Mouse (Mus musculus) large intestine, adult 2 months (tissue): ENCODE data around the gene Socs4. TPM values are rescaled to one million over a fixed set of nuclear protein-coding genes. Genes with fewer than 3 reads are reported as not detected.
"Not testable (repeated sequence)": the region's sequence is repeated elsewhere in the genome, so short reads cannot be mapped to it uniquely, and the experiment has no call there.

ENCODE experiments used
- DNase-seq: peaks from one replicate; pipeline ENCODE4 v3.0.0-alpha.2; 2012; ENCODE audit warnings: low read depth, low spot score
- WGBS: fragments of 180-500 bp; shearing (Covaris S2); methylation state at CpG from one replicate; pipeline ENCODE4 v1.1.7; 2018; 5-methylcytosine and 5-hydroxymethylcytosine counted together
- polyA plus RNA-seq: library from polyadenylated mRNA; depleted of rRNA; stranded (reverse); fragments of >200 nt; gene quantifications from 2 replicates; pipeline ENCODE4 v1.2.3, GENCODE M21; 2012

The Socs4 gene
- polyA plus RNA-seq, 1 experiment = 3.2 TPM

GRCm38 (mm10) chr14:47285271-47285670, 8.5 kb downstream of the Socs4 start:
- WGBS = 76% methylated on average over 2 of the region's 2 CpGs

DNA sequence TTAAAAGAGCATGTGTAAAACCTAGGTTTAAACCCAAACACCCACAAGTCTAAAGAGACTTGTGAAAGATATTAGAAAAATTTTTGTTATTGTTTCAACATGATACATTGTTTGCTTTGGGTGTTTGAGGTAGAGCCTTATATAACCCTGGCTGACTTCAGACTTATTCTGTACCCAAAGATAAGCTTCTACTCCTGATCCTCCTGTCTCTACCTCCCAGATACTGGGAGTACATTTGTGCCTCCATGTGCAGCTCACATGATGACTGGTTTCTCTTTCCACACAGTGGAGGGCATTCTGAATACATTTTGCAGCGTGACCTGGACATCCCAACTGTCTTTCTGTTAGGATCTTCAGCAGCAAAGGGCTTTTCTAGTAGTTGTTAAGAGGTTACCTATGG, 9.5 kb downstream of the Socs4 start:
- DNase-seq = no peak
- WGBS = 75% methylated on average over 1 of the region's 1 CpGs

More at GRCm38 (mm10) chr14:47285271-47285670, 8.5 kb downstream of the Socs4 start:
- no peak for DNase-seq

GRCm38 (mm10) chr14:47287021-47287420, 10.3 kb downstream of the Socs4 start:
- WGBS = 92% methylated on average over 5 of the region's 5 CpGs
- no peak for DNase-seq

- WGBS = 74% methylated on average over 1 of the region's 1 CpGs
- DNase-seq = no peak
Measured at GRCm38 (mm10) chr14:47291772-47292171, 15.0 kb downstream of the Socs4 start.

GRCm38 (mm10) chr14:47294136-47294535, 17.4 kb downstream of the Socs4 start:
- no peak for DNase-seq
- 37% methylated on average over 4 of the region's 4 CpGs for WGBS

- DNase-seq = no peak
- WGBS = 41% methylated on average over 2 of the region's 2 CpGs
Measured at GRCm38 (mm10) chr14:47296232-47296631, 19.5 kb downstream of the Socs4 start.

DNA sequence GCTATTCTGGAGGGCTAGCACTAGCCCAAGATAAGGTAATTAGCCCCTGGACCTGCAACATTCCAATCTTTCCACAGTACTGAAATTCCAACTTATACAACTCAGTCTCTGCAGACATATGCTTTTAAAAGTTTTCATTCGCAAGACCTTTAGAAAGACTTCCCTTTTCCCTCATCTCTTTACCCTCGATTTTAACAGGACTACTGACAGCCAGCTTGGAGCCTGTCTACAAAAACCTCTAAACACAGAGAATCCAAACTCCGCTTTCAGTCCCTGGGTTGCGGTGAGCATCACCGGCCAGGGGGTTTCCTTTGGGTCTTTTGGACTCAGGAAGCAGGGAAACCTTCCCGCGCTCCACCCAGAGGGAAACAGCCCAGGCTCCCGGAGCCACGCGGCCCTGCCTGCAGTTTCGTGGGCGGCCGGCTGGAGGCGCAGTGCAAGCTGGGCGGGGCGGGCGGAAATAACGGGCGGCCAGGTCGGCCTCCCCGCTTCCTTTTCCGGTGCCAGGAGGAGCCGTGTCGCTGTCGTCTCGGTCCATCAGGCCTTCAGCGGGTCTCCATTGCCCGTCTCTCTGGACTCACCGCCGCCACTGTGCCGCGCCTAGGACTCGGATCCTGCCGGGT, 21.2 kb downstream of the Socs4 start, which contains the start of gene Mapk1ip1l:
Gene Mapk1ip1l (plus strand): TSS at position 482 of the 623 bp plus-strand sequence.
- under 1% methylated on average over 34 of the region's 34 CpGs for WGBS
- DNase-seq = no peak

GRCm38 (mm10) chr14:47298408-47298792, 21.7 kb downstream of the Socs4 start:
- WGBS = 1% methylated on average over 37 of the region's 38 CpGs
- DNase-seq = no peak

DNA sequence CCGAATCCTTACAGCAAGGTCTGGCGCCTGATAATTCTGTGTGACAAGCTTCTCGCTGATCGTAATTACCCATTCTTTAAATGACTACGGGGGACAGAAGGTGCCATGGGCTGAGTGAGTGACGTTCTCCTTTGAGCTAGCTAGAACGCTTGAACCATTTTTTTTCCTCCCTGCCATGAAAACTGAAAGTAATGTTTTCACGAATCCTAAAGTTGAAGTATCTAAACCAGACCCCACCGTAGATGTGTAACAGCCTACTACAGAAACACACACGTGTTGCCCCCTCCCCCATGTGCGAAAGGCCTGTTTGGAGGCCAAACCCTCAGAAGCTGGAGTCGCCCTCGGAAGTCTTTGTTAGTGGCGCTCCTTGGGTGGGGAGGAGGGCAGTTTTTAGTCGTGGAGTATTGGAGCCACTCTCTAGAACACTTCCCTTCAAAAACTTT, 22.1 kb downstream of the Socs4 start:
- 0% methylated on average over 15 of the region's 15 CpGs for WGBS
- DNase-seq = no peak

- no peak for DNase-seq
- WGBS = 38% methylated on average over 14 of the region's 14 CpGs
Measured at GRCm38 (mm10) chr14:47302885-47303680, 26.4 kb downstream of the Socs4 start.

DNA sequence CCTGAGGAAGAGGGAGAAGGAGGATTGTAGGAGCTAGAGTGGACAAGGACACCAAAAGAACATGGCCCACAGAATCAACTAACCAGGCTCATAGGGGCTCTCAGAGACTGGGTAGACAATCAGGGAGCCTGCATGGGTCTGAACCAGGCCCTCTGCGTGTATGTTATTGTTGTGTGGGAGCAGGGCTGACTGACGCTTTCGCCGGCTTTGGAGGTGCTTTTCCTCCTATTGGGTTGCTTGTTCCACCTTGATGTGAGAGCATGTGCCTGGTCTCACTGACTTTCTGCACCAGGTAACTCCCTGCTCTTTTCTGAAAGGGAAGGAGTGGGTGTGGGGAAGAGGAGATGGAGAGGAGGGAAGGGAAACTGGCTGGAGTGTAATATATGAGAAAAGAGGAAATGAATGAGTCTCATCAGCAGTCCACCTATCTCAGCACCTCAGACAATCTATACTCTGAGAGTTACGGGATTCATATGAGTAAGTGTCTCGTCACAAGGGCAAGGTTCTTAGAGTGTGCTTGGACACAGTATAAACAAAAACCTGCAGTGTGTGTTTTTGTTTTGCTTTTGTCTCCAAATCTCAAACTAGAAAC, 28.2 kb downstream of the Socs4 start:
- DNase-seq = no peak
- WGBS = 78% methylated on average over 6 of the region's 6 CpGs

- WGBS = 50% methylated on average over 4 of the region's 4 CpGs
- DNase-seq = no peak
Measured at GRCm38 (mm10) chr14:47305933-47306332, 29.2 kb downstream of the Socs4 start.

GRCm38 (mm10) chr14:47307669-47308068, 30.9 kb downstream of the Socs4 start:
- no peak for DNase-seq
- 48% methylated on average over 3 of the region's 3 CpGs for WGBS

DNA sequence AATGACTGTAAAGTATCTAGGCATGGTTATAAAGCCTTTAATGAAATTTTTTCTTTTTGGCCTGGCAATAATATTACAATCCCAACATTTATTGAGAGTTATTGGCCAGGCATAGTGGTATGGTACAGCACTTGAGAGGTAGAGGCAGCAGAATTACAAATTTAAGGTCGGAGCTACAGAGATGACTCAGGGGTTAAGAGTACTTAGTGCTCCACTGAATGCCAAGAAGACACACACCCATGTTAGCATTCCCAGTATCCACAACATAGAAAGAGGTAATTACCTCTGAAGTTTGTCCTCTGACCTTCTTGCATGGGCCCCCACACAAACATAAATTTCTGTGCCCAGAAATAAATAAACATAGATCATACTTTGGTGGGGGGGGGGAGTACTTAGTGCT, 32.3 kb downstream of the Socs4 start:
- no peak for DNase-seq
- WGBS = 30% methylated on average over 1 of the region's 1 CpGs

DNA sequence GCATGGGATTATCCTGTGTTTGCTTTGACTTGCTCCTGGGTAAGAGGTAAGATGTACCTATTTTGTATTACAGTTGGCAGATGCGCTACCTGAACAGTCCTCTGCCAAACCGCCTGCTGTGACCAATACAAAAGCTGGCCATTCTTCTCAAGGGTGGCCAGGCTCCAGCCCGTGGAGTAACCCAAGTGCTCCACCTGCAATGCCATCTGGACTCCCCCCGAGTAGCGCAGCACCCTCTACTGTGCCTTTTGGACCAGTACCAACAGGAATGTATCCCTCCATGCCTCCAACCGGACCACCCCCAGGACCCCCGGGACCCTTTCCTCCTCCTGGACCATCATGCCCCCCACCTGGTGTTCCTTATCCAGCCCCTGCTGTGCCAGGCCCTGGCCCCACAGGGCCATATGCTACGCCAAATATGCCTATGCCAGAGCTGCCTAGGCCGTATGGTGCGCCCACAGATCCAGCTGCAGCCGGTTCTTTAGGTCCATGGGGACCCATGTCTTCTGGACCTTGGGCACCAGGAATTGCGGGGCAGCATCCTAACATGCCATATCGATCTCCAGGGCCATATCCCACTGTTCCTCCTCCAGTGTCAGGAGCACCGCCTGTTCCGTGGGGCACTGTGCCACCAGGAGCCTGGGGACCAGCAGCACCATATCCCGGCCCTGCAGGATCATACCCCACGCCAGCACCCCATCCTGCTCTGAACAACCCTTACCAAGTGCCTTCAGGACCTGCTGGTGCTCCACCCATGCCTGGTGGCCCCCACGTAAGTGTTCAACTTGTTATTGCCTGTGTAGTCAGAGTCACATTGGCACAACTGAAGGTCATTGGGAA, 33.8 kb downstream of the Socs4 start:
- WGBS = 93% methylated on average over 18 of the region's 18 CpGs
- DNase-seq = no peak

DNA sequence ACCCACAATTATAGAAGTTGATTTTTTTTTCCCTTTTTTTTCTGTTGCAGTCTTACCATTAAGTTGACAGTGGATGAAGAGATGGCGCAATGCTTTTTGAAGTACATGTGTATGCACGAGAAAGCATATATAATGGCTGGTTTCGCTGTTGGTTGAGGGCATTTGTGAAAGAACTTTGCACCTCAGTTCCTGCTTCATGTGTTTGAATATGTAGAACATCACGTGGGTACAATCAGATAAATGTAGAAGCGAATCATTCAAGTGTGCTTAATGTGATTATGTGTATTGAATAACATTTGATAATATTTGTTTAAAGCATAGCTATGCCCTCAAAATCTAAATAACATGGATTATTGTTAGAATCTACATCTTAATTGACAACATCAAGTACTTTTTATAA, 42.6 kb downstream of the Socs4 start:
- WGBS = 83% methylated on average over 5 of the region's 5 CpGs
- no peak for DNase-seq

DNA sequence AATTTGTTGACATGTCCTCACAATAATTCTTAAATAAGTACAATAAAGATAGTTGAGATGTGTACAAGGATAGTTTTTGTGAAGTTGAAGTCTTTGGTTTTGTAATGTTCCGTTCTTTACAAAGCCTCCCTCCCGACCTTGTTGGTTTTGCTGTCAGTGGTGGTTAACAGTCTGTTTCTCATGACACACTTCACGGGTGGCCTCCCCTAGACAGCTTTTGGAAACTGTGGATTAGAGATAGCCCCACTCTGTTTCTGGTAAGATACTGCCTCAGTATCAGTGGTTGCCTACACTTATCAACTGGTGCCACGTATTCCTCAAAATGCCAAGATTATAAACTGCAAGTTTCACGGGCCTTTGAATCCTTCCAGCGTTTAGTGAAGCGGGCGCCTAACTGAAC, 44.9 kb downstream of the Socs4 start:
- 94% methylated on average over 7 of the region's 8 CpGs for WGBS

DNA sequence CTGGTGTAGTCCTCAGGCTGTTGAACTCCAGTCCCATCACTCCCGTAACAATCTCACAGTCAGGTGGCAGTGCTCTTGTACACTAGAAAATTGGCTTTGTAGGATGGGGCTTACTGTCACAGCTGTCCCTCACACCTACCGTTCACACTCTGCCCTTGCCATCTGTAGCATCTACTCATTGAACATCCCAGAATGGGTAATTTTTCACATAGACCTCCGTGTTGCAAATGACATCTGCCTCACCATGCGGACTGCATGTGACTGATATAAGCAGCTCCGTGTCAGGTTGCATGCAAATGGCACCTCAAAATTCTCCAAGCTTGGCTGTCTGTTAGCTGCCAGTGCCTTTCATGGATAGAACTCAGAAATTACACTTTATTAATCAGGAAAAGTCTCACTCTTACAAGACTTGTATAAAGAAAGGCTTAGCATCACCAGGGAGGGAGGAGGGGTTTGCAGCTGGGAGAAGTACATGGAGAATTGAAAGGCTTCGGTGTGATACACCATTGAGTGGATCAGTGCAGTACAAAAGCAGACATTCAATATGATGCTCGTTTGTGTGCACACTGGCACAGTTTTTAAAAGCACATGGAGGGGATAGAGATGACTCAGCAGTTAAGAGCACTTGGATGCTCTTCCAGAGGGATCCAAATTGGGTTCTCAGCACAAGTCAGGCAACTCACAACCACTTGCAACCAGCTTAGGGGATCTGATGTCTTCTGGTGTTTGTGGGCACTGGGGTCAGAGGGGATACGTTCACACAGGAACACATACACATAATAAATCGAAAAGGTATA, 49.4 kb downstream of the Socs4 start:
- DNase-seq = no peak
- WGBS = 82% methylated on average over 9 of the region's 9 CpGs

More for the DNA sequence above, 44.9 kb downstream of the Socs4 start:
- not testable (repeated sequence) for DNase-seq

- 66% methylated on average over 5 of the region's 5 CpGs for WGBS
- DNase-seq = no peak
Measured at GRCm38 (mm10) chr14:47327347-47327746, 50.6 kb downstream of the Socs4 start.
